Mouse (Mus musculus): ENCODE measurements around the gene Laptm5. TPM values are rescaled to one million over a fixed set of nuclear protein-coding genes. Genes with fewer than 3 reads are reported as not detected.

Laptm5 gene
- 2,270 TPM for polyA plus RNA-seq (2017; shearing (Covaris generic))

GRCm38 (mm10) chr4:130913077-130913476, at the start of gene Laptm5:
Gene Laptm5 (plus strand): TSS chr4:130913125.

GRCm38 (mm10) chr4:130944112-130944511, 31.2 kb downstream of the Laptm5 start, which contains the start of gene Matn1:
Gene Matn1 (plus strand): TSS chr4:130944385.

Other genes with a start within 250 kb of the Laptm5 start
- gene Pum1, start 249.8 kb upstream of the Laptm5 start, polyA plus RNA-seq (2017; shearing (Covaris generic)) = 120 TPM
- gene Sdc3, start 120.6 kb upstream of the Laptm5 start, polyA plus RNA-seq (2017; shearing (Covaris generic)) = 0.90 TPM
- not detected for gene Matn1, start 31.3 kb downstream of the Laptm5 start, polyA plus RNA-seq (2017; shearing (Covaris generic))